Mouse (Mus musculus): Measurements from ENCODE around the gene Tdrd3. TPM values are rescaled to one million over a fixed set of nuclear protein-coding genes. Genes with fewer than 3 reads are reported as not detected.

The Tdrd3 gene
- total RNA-seq (2014; fragmentation: Nextera tagmentation) (30.5 and 39.2 TPM in 2 replicates), total RNA-seq (2017) (33.9 and 38.1 TPM in 2 replicates), polyA plus RNA-seq (2012) (2.3 and 2.9 TPM in 2 replicates)

DNA sequence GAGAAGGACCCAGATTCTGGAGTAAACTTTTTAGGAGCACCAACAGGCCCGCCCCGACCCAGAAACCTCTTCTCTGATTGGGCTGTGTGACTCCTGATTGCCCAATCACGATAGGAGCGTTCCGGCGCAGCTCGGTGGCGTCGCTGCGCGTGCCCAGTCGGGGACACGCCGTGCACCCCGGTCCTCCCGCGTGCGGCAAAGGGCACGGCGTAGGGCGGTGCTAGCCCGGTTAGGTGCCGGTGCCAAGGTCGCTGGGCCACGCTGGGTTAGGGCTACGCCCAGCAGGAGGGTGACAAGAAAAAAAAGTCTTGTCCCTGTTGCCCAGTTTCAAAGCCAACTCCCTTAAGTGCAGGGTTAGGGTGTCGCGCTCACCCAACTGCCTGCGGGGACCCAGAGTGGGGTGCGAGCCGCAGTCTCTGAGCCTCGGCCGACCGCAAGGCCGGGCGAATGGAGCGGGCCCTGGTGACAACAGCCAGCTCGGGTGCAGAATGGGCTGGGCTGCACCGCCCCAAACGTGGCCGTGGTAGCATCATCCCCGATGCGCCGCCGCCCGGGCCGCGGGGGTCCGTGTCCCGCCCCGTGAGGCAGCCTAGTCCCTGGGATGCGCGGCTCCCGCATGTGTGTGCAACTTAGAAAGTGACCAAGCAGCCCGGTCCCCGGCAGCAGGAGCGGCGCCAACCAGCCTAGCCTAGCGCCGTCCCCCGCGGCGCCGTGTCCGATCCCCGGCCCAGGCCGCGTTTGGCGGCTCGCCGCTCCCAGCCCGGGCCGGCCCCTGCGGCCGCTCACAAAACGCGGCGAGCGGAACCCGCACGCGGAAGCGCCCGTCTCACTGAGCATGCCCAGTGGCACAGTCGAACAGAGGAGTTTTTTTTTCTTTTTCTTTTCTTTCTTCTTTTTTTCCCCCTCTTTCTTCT, at the start of gene Tdrd3:
Gene Tdrd3 (plus strand): TSS at position 832 of the 914 bp plus-strand sequence.
- DNase-seq (ENCODE audit: low spot score) = peak; percentile 96
- H3K4me3 ChIP-seq (ENCODE audit: low read depth, low read length) = peak within 1 kb of the TSS; percentile 94
- H3K9me3 ChIP-seq (replicated peaks) = no peaks in the 10 kb centered on the region
- ATAC-seq (ENCODE audit: extremely low read depth, insufficient number of reproducible peaks, low FRiP score, poor library complexity, severe bottlenecking) = peak; percentile 89
- H3K4me1 ChIP-seq (ENCODE audit: insufficient read depth, low read depth, low read length) = peaks cover 46% of the 10 kb centered on the region
- H3K36me3 ChIP-seq (replicated peaks) = peaks cover 10% of the 10 kb centered on the region
- H3K27me3 ChIP-seq (ENCODE audit: insufficient read depth, low read length) = no peaks in the 10 kb centered on the region
- no peak for TF ChIP-seq GATA2 (IDR thresholded peaks at IDR 0.05; ENCODE audit: borderline replicate concordance, low read depth, low read length)
- no peak for TF ChIP-seq GATA1 (IDR thresholded peaks at IDR 0.05; ENCODE audit: borderline replicate concordance, low read length)
- no peak for TF ChIP-seq CTCF (IDR thresholded peaks at IDR 0.05; ENCODE audit: low read depth, low read length)
- no peak for TF ChIP-seq TAL1 (conservative IDR thresholded peaks at IDR 0.05; ENCODE audit: low read depth, low read length)
- no peak for TF ChIP-seq POLR2AphosphoS5 (IDR thresholded peaks at IDR 0.05; ENCODE audit: insufficient replicate concordance, low read depth, low read length)

DNA sequence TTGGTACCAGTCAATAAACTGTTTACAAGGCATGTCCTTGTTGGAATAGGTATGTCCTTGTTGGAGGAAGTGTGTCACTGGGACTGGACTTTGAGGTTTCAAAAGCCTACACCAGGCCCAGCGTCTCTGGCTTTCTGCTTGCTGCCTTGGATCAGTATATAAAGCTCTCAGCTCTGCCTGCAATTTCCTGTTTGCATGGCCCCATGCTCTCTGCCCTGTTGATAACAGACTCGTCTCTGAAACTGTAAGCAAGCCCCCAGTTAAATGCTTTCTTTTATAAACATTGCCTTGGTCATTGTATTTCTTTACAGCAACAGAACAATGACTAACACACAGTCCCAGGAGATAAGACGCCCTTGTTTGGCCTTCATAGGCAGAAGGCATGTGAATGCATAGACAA, 49.3 kb upstream of the Tdrd3 start:
- H3K36me3 ChIP-seq (replicated peaks) = no peaks in the 10 kb centered on the region
- no peak for TF ChIP-seq POLR2AphosphoS5 (IDR thresholded peaks at IDR 0.05; ENCODE audit: insufficient replicate concordance, low read depth, low read length)
- TF ChIP-seq CTCF (IDR thresholded peaks at IDR 0.05; ENCODE audit: low read depth, low read length) = no peak
- TF ChIP-seq TAL1 (conservative IDR thresholded peaks at IDR 0.05; ENCODE audit: low read depth, low read length) = no peak
- no peak for TF ChIP-seq GATA1 (IDR thresholded peaks at IDR 0.05; ENCODE audit: borderline replicate concordance, low read length)
- no peak for TF ChIP-seq GATA2 (IDR thresholded peaks at IDR 0.05; ENCODE audit: borderline replicate concordance, low read depth, low read length)

GRCm38 (mm10) chr14:87383041-87383440, 33.4 kb upstream of the Tdrd3 start:
- no peaks in the 10 kb centered on the region for H3K9me3 ChIP-seq (replicated peaks)
- no peak overlapping the region for H3K4me3 ChIP-seq (ENCODE audit: low read depth, low read length)
- ATAC-seq (ENCODE audit: extremely low read depth, insufficient number of reproducible peaks, low FRiP score, poor library complexity, severe bottlenecking) (no peak), DNase-seq (ENCODE audit: low spot score) (no peak)
- H3K36me3 ChIP-seq (replicated peaks) = no peaks in the 10 kb centered on the region
- TF ChIP-seq TAL1 (conservative IDR thresholded peaks at IDR 0.05; ENCODE audit: low read depth, low read length) = no peak
- TF ChIP-seq GATA1 (IDR thresholded peaks at IDR 0.05; ENCODE audit: borderline replicate concordance, low read length) = no peak
- no peak for TF ChIP-seq GATA2 (IDR thresholded peaks at IDR 0.05; ENCODE audit: borderline replicate concordance, low read depth, low read length)
- TF ChIP-seq POLR2AphosphoS5 (IDR thresholded peaks at IDR 0.05; ENCODE audit: insufficient replicate concordance, low read depth, low read length) = no peak
- TF ChIP-seq CTCF (IDR thresholded peaks at IDR 0.05; ENCODE audit: low read depth, low read length) = no peak
- H3K4me1 ChIP-seq (ENCODE audit: insufficient read depth, low read depth, low read length) = peaks cover 14% of the 10 kb centered on the region
- H3K27me3 ChIP-seq (ENCODE audit: insufficient read depth, low read length) = no peaks in the 10 kb centered on the region

More for the DNA sequence above, 49.3 kb upstream of the Tdrd3 start:
- H3K9me3 ChIP-seq (replicated peaks) = no peaks in the 10 kb centered on the region
- H3K4me3 ChIP-seq (ENCODE audit: low read depth, low read length) = no peak overlapping the region
- ATAC-seq (ENCODE audit: extremely low read depth, insufficient number of reproducible peaks, low FRiP score, poor library complexity, severe bottlenecking) = no peak
- peaks cover 9% of the 10 kb centered on the region for H3K27me3 ChIP-seq (ENCODE audit: insufficient read depth, low read length)
- no peak for DNase-seq (ENCODE audit: low spot score)
- H3K4me1 ChIP-seq (ENCODE audit: insufficient read depth, low read depth, low read length) = no peaks in the 10 kb centered on the region

DNA sequence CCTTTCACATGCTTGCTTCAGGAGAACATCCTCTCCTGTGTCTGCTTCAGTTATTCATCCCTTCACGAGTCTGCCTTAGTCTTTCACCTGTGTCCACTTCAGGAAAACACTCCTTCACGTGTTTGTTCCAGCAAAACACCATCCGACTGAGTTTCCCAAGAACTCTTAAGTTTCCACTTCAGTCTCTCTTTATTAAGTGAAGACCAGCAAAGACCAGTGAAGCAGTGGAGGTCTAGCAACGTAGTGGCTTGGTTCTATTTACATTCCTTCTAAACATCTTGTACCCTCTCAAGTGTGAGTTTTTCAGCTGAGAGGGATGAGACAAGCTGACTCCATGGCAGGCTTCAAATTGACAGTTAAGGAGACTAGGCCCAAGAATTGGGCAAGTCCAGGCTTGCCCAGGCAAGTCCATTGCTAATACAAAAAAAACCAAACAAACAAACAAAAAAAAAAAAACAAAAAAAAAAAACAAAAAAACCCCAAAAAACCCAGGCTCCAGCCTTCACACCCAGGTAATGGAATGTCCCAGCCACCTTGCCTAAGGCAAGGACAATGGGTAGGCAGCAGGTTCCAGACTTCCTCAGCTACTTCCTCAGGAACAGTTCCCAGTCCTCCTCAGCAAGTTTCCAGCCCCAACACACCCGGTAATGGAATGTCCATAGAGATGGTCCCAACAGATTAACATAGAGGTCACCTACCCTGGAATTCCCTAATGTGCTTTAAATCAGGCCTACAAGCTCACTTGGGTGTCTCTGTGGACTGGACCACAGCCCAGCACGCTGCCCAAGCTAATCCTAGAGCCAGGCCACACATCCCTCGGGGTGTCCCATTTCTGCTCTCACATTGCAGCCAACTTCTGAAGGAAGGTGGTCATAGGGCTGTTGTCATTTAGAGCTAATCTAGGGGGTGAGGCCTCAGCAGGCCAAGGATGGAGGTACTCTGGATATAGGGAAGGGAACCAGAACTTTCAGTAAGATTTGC, 31.9 kb upstream of the Tdrd3 start:
- no peak overlapping the region for H3K4me3 ChIP-seq (ENCODE audit: low read depth, low read length)
- DNase-seq (ENCODE audit: low spot score) (no peak), ATAC-seq (ENCODE audit: extremely low read depth, insufficient number of reproducible peaks, low FRiP score, poor library complexity, severe bottlenecking) (no peak)
- no peaks in the 10 kb centered on the region for H3K36me3 ChIP-seq (replicated peaks)
- H3K4me1 ChIP-seq (ENCODE audit: insufficient read depth, low read depth, low read length) = peaks cover 14% of the 10 kb centered on the region
- no peaks in the 10 kb centered on the region for H3K27me3 ChIP-seq (ENCODE audit: insufficient read depth, low read length)
- no peaks in the 10 kb centered on the region for H3K9me3 ChIP-seq (replicated peaks)
- no peak for TF ChIP-seq TAL1 (conservative IDR thresholded peaks at IDR 0.05; ENCODE audit: low read depth, low read length)
- no peak for TF ChIP-seq GATA2 (IDR thresholded peaks at IDR 0.05; ENCODE audit: borderline replicate concordance, low read depth, low read length)
- no peak for TF ChIP-seq CTCF (IDR thresholded peaks at IDR 0.05; ENCODE audit: low read depth, low read length)
- no peak for TF ChIP-seq POLR2AphosphoS5 (IDR thresholded peaks at IDR 0.05; ENCODE audit: insufficient replicate concordance, low read depth, low read length)
- TF ChIP-seq GATA1 (IDR thresholded peaks at IDR 0.05; ENCODE audit: borderline replicate concordance, low read length) = no peak

DNA sequence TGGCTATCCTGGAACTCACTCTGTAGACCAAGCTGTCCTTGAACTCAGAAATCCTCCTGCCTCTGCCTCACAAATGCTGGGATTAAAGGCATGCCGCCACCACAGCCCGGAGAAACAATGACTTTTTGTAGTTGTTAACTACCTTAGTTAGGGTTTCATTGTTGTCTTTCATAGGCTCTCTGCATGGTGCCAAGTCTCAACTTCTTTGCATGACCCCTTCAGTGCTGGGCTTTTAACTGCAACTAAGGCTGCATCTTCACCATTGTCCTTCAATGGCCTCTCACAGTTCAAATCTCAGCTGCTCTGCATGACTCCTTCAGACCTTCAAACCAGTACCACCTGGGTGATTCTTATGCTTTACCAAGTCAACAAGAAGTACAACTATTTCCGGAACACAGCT, 23.3 kb upstream of the Tdrd3 start:
- Histone ChIP-seq H3K36me3 (replicated peaks) (peaks cover 2% of the 10 kb centered on the region), H3K4me3 (ENCODE audit: low read depth, low read length) (no peak overlapping the region), H3K4me1 (ENCODE audit: insufficient read depth, low read depth, low read length) (peaks cover 4% of the 10 kb centered on the region; the same call in 1 of the 2 replicates), H3K9me3 (replicated peaks) (no peaks in the 10 kb centered on the region), H3K27me3 (ENCODE audit: insufficient read depth, low read length) (no peaks in the 10 kb centered on the region)
- DNase-seq (ENCODE audit: low spot score) (no peak), ATAC-seq (ENCODE audit: extremely low read depth, insufficient number of reproducible peaks, low FRiP score, poor library complexity, severe bottlenecking) (no peak)
- TF ChIP-seq GATA1 (IDR thresholded peaks at IDR 0.05; ENCODE audit: borderline replicate concordance, low read length) = no peak
- no peak for TF ChIP-seq GATA2 (IDR thresholded peaks at IDR 0.05; ENCODE audit: borderline replicate concordance, low read depth, low read length)
- no peak for TF ChIP-seq CTCF (IDR thresholded peaks at IDR 0.05; ENCODE audit: low read depth, low read length)
- no peak for TF ChIP-seq POLR2AphosphoS5 (IDR thresholded peaks at IDR 0.05; ENCODE audit: insufficient replicate concordance, low read depth, low read length)
- no peak for TF ChIP-seq TAL1 (conservative IDR thresholded peaks at IDR 0.05; ENCODE audit: low read depth, low read length)

Measured in G1E (cell line).